Mouse (Mus musculus) liver, adult 2 months (tissue): ENCODE measurements at regions not wholly inside any gene's neighbourhood (a gene's known extent, or its start where the extent isn't known, plus 50 kb on each side); places are given as distances from the start of the nearest gene placed in this dataset.

Experiments used
- DNase-seq: peaks from one replicate; pipeline ENCODE4 v3.0.0-alpha.2; 2011; ENCODE audit warnings: low read depth, low spot score; ENCODE audit errors: extremely low read depth
- H3K27ac ChIP-seq: fragments of 200-500 bp; replicated peaks from 2 replicates; pipeline ENCODE4 v1.5.1; 2012; ENCODE audit warnings: low read depth, mild to moderate bottlenecking, control low read depth, inconsistent platforms, low read length; ENCODE audit not compliant: insufficient read depth
- H3K27me3 ChIP-seq: fragments of 200-500 bp; 2 replicates; pipeline ENCODE4 v1.6.1; 2012; ENCODE audit warnings: mild to moderate bottlenecking, moderate library complexity, low read length, inconsistent platforms; ENCODE audit not compliant: control insufficient read depth, insufficient read depth
- H3K36me3 ChIP-seq: fragments of 200-500 bp; 2 replicates; pipeline ENCODE4 v1.6.1; 2012; ENCODE audit warnings: low read length, inconsistent platforms; ENCODE audit not compliant: control insufficient read depth, insufficient read depth
- H3K4me1 ChIP-seq: fragments of 200-500 bp; 2 replicates; pipeline ENCODE4 v1.6.1; 2011; ENCODE audit warnings: low read length; ENCODE audit not compliant: control insufficient read depth, insufficient read depth
- H3K4me3 ChIP-seq: fragments of 200-500 bp; 2 replicates; pipeline ENCODE4 v1.5.1; 2011; ENCODE audit warnings: low read depth, mild to moderate bottlenecking, control low read depth, low read length, moderate library complexity; ENCODE audit not compliant: insufficient read depth
- H3K79me2 ChIP-seq: fragments of 200-500 bp; 2 replicates; pipeline ENCODE4 v1.6.1; 2012; ENCODE audit warnings: inconsistent platforms, mild to moderate bottlenecking, low read length, moderate library complexity; ENCODE audit not compliant: control insufficient read depth, insufficient read depth
- H3K9ac ChIP-seq: fragments of 200-500 bp; 2 replicates; pipeline ENCODE4 v1.6.1; 2012; ENCODE audit warnings: low read depth, mild to moderate bottlenecking, control low read depth, inconsistent platforms, low read length
- CTCF ChIP-seq: fragments of 200-500 bp; IDR thresholded peaks from 2 replicates; pipeline ENCODE4 v1.5.1; 2011; ENCODE audit warnings: low read depth, low read length, control low read depth
- POLR2A ChIP-seq: fragments of 200-500 bp; IDR thresholded peaks from 2 replicates; pipeline ENCODE4 v1.6.1; 2011; ENCODE audit warnings: low read length, control low read depth; ENCODE audit not compliant: insufficient read depth; ENCODE audit errors: extremely low read depth
- WGBS: fragments of 180-500 bp; shearing (Covaris S2); methylation state at CpG from one replicate; pipeline ENCODE4 v1.1.7; 2018; 5-methylcytosine and 5-hydroxymethylcytosine counted together

DNA sequence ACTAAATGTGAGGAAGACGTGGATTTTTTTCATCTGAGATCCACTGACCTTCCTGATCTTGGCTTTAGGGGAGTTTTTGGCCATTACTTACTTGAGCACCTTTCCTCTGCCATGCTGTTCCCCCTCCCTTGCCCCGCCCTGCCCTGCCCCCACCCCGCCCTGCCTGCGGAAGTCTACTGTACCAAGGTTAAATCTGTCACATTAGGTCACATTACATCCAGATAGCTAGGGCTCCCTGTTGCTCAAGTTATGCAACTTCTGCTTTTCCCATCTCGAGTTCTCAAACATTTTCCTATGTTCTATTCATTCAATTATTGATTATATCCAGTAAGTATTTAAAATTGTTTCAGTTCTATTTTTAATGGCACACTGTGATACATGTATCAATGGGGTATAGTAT lies 144.7 kb upstream of the Cnot2 start:
- no peak for TF ChIP-seq CTCF
- no peak for TF ChIP-seq POLR2A
- H3K27me3 ChIP-seq: no peaks in the 10 kb centered on the region
- H3K27ac ChIP-seq: no peak overlapping the region
- whole genome bisulfite sequencing: 67% methylated on average over 5 of the region's 5 CpGs
- H3K36me3 ChIP-seq: no peaks in the 10 kb centered on the region
- no peak for DNase-seq
- no peaks in the 10 kb centered on the region for H3K79me2 ChIP-seq
- peaks cover 1% of the 10 kb centered on the region; the same call in 1 of the 2 replicates for H3K4me1 ChIP-seq
- H3K9ac ChIP-seq: no peak overlapping the region
- no peak overlapping the region for H3K4me3 ChIP-seq

DNA sequence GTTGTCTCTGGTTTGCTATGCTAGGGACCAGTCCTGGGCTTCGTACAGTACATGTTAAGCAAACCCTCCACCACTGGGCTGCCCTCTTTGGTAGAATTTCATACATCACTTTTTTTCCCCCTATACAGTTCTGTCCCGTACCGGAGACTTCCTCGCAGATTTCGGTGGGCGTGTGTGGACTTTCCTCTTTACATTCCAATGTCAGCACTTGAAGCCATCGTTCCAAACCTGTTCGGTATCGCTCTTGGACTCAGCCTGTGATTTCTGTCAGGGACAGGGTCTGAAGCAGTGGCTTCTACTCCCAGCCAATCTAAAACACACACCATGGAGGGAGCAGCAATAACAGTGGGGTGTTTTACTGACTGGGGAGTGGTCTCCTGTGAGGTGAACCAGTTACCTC lies 140.7 kb upstream of the Cnot2 start:
- DNase-seq: no peak

DNA sequence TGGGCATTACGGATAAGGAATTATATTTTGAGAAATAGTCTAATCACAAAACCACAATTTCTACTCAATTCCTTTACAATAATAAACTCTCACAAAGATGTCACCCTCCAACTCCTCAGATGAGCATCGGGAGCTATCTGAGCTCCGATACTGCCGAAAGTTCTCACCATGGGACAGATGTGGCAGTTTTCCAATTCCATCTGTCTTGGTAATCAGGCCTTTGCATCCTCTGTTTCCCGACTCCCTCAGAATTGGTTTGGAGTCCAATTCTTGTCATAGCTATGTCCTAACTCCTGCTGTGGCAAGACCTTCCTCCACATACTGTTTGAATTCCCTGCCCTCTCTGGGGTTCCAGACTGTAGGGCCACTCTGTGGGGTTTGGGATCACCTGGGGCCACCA lies 138.3 kb upstream of the Cnot2 start:
- Histone ChIP-seq H3K9ac (no peak overlapping the region), H3K27me3 (no peaks in the 10 kb centered on the region), H3K36me3 (no peaks in the 10 kb centered on the region), H3K27ac (no peak overlapping the region), H3K4me3 (no peak overlapping the region), H3K4me1 (no peaks in the 10 kb centered on the region), H3K79me2 (no peaks in the 10 kb centered on the region)
- no peak for DNase-seq
- 88% methylated on average over 5 of the region's 5 CpGs for WGBS
- TF ChIP-seq CTCF (no peak), POLR2A (no peak)

More for the DNA sequence above, 140.7 kb upstream of the Cnot2 start:
- H3K4me1 ChIP-seq: no peaks in the 10 kb centered on the region
- H3K9ac ChIP-seq: no peak overlapping the region
- no peak overlapping the region for H3K4me3 ChIP-seq
- no peak overlapping the region for H3K27ac ChIP-seq
- H3K36me3 ChIP-seq: no peaks in the 10 kb centered on the region
- TF ChIP-seq CTCF (no peak), POLR2A (no peak)
- no peaks in the 10 kb centered on the region for H3K79me2 ChIP-seq
- no peaks in the 10 kb centered on the region for H3K27me3 ChIP-seq
- 94% methylated on average over 9 of the region's 9 CpGs for WGBS

DNA sequence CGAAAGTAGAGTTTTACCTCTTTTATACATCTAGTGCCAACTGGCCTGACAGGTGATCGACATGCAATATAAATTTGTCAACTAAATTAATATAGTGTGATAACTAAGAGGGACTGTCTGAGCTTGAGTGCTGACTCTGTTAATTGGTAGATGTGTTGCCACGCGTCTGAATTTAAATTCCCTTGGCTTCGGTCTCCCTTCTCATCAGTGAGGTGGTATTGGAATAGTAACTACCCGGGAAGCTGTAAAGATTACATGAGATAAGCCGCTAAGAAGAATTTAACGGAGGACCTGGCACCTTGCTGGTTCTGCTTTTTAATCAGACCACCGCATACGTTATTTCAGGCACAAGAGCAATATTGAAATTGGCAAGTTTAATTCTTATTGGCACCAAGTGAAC lies 136.7 kb upstream of the Cnot2 start:
- no peak overlapping the region for H3K4me3 ChIP-seq

DNA sequence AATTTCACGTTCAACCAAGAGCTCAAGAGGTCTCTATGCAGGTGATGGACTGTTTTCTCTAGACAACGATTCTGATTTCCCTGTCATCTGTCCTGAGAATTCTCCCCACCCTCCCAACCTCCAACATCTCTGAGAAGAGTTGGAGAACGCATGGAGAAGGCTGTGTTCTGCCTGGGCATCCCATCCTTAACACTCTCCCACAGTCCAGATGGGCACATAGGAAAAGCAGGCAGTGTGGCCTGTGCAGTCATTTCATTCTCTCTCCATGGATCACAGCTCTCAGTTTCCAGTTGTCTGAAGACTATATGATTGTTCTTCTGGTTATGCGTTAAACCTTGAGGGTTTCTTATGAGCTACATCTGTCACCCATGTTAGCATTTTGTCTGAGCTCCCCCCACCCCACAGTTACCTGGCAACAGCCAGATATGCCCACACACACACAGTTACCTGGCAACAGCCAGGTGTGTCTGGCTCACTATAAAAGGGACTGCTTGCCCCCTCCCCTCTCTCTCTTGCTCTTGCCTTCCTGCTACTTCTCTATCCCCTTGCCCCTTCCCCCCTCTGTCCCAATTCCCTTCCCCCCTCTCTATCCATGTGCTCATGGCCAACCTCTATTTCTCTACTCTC lies 135.8 kb upstream of the Cnot2 start:
- 86% methylated on average over 4 of the region's 4 CpGs for WGBS
- H3K9ac ChIP-seq: no peak overlapping the region
- no peak for TF ChIP-seq POLR2A
- TF ChIP-seq CTCF: no peak

More for the DNA sequence above, 136.7 kb upstream of the Cnot2 start:
- Histone ChIP-seq H3K36me3 (no peaks in the 10 kb centered on the region), H3K27ac (no peak overlapping the region), H3K79me2 (no peaks in the 10 kb centered on the region), H3K9ac (no peak overlapping the region), H3K4me1 (peaks cover 8% of the 10 kb centered on the region), H3K27me3 (no peaks in the 10 kb centered on the region)
- no peak for TF ChIP-seq CTCF
- no peak for TF ChIP-seq POLR2A
- WGBS: 81% methylated on average over 10 of the region's 10 CpGs
- DNase-seq: no peak

DNA sequence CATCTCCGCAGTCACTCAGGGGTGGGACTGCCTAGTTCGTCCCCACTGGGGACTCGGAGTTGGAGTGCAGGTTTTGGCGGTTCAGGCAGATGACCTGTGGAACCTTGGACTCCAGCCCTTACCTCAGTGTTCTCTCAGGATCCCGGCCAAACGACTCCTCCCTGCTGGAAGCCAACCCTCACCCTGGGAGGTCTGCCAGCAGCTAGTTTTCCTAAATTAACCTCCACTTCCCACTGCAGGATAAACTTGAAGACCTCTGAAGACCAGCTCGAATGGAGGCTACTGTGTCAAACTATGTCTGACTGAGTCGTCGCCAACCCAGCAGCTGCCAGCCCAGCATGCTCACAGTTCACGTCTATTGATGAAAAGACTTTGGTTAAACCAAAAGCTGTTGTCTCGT lies 132.1 kb upstream of the Cnot2 start:
- H3K27me3 ChIP-seq: no peaks in the 10 kb centered on the region
- H3K4me3 ChIP-seq: no peak overlapping the region
- WGBS: 14% methylated on average over 11 of the region's 11 CpGs
- H3K9ac ChIP-seq: no peak overlapping the region
- no peaks in the 10 kb centered on the region for H3K79me2 ChIP-seq
- TF ChIP-seq POLR2A (no peak), CTCF (no peak)
- H3K36me3 ChIP-seq: no peaks in the 10 kb centered on the region
- H3K27ac ChIP-seq: no peak overlapping the region
- DNase-seq: peak; percentile 81
- peaks cover 8% of the 10 kb centered on the region for H3K4me1 ChIP-seq

More for the DNA sequence above, 135.8 kb upstream of the Cnot2 start:
- Histone ChIP-seq H3K79me2 (no peaks in the 10 kb centered on the region), H3K27ac (no peak overlapping the region), H3K4me3 (no peak overlapping the region), H3K4me1 (peaks cover 8% of the 10 kb centered on the region), H3K27me3 (no peaks in the 10 kb centered on the region), H3K36me3 (no peaks in the 10 kb centered on the region)
- DNase-seq: no peak
